Mouse (Mus musculus) kidney, postnatal 4 days (tissue): ENCODE measurements around the gene Car1.
"Not testable (repeated sequence)": the region's sequence is repeated elsewhere in the genome, so short reads cannot be mapped to it uniquely, and the experiment has no call there.

ENCODE experiments used
- DNase-seq, 2 experiments: peaks; one replicate each; pipeline ENCODE4 v3.0.0; 2021; ENCODE audit warnings: mixed read lengths in 2 of 2

Car1 gene

DNA sequence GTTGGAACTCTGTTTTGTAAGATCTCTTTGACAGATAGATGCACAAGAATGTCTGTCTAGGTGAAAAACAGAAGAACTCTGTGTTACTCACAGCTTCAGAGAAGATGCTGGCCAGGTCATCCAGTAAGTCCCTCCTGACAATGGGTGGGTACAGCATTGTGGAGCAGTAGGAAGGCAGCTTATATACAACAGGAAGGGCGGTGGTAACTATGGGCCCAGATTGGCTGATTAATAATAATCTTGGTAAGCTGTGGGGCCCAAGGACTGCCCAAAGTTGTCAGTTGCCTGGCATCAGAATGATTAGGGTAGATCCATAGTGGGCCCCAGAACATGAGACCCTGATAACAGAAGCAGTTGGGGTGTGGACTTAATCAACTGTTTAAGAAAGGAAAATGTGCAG lies at the start of gene Car1:
TSS of gene Car1 (minus strand) at position 158 of the 400 bp plus-strand sequence.
- DNase-seq: no peak

DNA sequence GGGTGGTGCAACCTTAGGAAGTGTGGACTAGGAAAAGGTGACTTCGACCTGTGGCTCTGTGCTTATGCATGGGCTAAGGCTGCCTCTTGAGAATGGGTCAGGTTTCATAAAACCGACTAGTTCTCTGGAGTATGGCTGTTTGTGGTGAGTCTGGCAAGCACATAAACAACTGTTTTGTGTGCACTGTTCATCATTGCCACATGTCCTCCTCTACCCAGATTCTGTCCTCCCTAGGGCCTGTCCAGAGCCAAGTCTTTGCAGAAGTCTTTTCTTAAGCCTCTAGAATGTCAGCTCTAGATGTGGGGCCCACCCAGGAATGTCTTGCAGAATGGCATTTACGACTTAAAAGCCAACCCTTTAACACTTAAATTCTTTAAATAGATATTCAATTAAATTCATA lies 49.7 kb upstream of the Car1 start:
- no peak for DNase-seq

GRCm38 (mm10) chr3:14854446-14854845 lies 46.3 kb upstream of the Car1 start:
- DNase-seq: no peak

- no peak for DNase-seq
Observed at GRCm38 (mm10) chr3:14853966-14854365, 45.8 kb upstream of the Car1 start.

GRCm38 (mm10) chr3:14848587-14849254 lies 40.6 kb upstream of the Car1 start:
- no peak for DNase-seq

DNA sequence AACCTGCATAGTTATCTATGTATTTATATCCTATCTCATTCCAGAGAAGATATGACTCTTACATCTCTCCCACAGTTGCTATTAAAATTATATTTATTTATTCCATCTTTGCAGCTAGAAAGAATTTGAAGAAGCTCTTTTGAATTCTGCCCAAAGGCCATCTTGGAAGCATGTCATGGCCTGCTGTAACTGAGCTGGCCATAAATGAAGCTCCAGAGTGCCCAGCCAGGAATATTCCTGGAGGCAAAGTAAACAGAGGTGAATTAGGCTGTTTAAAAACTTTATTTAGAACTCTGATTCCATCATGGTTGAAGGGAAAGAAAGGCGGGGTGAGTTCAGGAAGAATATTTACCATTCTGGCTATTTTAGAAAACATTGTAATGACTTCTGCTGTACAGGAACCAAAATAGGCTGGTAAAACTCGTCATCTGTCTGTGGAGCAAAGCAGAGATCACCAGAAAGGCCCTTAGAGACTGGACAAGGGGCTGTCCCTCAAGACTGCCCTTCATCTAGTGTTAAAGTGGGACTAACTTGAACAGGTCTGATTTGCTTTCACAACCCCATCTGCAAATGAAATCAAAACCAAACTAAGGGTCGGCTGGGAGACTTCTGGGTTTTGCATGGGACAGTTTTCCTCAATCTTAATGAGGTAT lies 31.4 kb upstream of the Car1 start:
- DNase-seq: no peak

- no peak for DNase-seq
Observed at GRCm38 (mm10) chr3:14838936-14839335, 30.8 kb upstream of the Car1 start.

DNA sequence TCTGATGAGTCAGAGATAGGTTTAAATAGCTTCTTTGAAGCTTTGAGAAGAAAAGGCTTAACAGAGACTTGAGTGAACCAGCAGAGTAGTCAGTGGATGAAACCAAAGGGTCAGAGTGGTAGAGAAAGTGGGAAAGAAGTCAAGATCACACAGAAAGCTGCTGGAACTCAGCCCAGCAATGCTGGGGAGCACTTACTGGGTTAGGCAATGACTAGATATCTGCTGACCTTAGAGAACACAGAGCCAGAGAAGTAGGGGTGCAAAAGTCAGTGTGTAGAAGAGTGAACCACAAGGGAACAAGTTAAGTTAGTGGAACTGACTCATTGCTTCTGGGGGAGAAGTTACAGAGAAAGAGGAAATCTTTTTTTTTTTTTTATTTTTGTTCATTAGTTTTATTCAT lies 24.6 kb upstream of the Car1 start:
- peak in 1 of 2 experiments; percentile 3 for DNase-seq

GRCm38 (mm10) chr3:14831219-14831835 lies 23.2 kb upstream of the Car1 start:
- DNase-seq: no peak

DNA sequence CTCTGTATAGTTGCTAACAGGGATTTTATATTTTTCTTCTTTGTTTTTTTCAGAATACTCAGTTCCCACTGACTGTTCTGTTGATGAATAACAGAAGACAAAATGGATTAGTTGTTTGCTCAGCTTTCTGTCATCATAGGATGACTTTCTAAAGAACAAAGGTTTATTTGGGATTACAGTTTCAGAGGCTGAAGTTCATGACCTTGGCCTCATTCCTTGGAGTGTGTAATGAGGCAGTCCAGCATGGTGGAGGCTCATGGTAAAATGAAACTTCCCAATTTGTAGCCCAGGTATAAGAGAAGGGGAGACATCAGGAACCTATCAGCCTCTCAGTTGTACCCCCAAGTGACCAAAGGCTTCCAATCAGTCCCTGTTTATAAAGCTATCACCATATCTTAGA lies 20.7 kb upstream of the Car1 start:
- no peak for DNase-seq

- no peak for DNase-seq
Observed at GRCm38 (mm10) chr3:14819844-14820504, 11.8 kb upstream of the Car1 start.

- not testable (repeated sequence) for DNase-seq
Observed at GRCm38 (mm10) chr3:14815396-14815795, 7.2 kb upstream of the Car1 start.

GRCm38 (mm10) chr3:14806702-14807101 lies 1.5 kb downstream of the Car1 start:
- DNase-seq: no peak

GRCm38 (mm10) chr3:14805962-14806361 lies 2.2 kb downstream of the Car1 start:
- no peak for DNase-seq

DNA sequence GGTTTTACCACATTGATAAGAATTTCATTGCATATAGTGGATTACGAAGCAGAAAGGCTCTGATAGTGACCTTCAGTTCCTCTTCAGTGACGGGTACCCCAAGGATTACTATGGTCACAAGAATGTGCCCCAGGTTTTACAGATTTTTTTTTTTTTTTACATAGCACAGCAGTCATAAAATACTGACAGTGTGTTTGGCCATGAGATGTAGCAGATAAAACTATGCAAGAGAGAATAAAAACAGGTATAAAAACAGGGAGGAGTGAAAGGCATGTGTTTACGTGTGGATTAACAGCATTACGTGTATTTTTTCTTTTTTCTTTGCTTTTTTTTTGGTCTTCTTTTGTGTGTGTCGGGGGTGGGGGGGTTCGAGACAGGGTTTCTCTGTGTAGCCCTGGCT lies 3.3 kb downstream of the Car1 start:
- no peak for DNase-seq

DNA sequence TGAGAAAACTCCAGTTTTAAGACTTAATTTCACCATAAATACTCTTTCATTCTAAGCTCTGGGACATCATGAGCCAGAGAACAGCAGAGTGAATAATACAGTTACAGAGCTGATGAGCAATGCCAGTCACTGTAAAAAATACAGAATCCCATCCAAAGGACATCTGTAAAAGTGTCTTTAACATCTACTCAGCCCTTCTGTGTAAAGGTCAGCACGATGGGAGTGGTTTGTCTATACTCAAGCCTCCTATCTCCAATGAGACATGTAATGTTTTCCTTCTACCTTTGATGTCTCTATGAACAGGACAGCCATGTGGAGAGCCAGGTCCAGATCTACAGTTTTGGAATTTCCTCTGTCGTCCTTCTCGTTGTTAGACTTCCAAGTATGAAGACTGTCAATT lies 11.1 kb downstream of the Car1 start:
- no peak for DNase-seq

GRCm38 (mm10) chr3:14795292-14796020 lies 12.7 kb downstream of the Car1 start:
- DNase-seq: no peak

GRCm38 (mm10) chr3:14792032-14792431 lies 16.1 kb downstream of the Car1 start:
- no peak for DNase-seq

DNA sequence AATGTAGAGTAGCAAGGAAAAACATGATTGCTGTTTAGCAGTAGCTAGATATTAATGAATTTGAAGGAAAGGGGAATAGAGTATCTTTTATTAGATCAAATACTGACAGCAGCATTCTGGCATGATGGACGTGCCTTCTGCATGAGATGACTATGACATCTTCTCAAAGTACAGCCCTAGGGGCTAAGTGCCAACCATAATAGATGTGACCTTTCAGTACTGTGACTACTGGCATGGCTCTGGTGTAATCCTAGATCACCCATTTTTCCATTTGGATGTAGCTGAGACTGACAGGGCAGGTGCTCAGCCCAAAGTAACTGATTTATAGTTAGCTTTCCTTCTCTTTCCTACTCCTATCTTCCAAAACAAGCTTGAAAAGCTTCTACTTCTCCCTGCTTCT lies 20.6 kb downstream of the Car1 start:
- no peak for DNase-seq

- DNase-seq: peak; percentile 79 to 82
Observed at GRCm38 (mm10) chr3:14787136-14787535, 21.0 kb downstream of the Car1 start.

DNA sequence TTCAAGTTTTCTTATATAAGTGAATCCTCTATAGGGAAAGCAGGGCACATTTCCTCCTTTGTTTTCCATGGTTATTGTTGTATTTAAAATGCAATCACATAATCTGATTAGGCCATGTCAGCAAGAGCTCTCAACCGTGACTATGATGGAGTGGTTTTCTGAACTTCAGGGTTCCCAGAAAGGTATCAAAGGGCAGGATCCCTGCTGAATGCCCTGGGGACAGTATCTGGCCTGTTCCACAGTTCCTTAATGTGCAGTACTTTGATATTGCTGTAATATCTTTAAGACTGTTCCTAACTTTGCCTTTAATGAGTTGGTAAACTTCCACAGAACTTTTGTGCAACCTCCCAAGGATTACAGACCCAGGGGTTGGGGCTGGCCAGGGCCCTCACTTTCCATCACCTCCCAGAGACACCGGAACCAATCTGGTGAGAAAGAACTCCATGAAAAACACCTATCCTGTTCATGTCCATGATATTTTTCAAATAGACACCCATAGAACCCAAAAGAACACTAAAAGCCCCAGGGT lies 21.6 kb downstream of the Car1 start:
- DNase-seq: peak; percentile 7 to 21

- DNase-seq: no peak
Observed at GRCm38 (mm10) chr3:14785353-14785752, 22.8 kb downstream of the Car1 start.

- DNase-seq: not testable (repeated sequence)
Observed at GRCm38 (mm10) chr3:14783198-14783597, 25.0 kb downstream of the Car1 start.
